Mouse (Mus musculus) heart, adult 2 months (tissue): ENCODE measurements at regions not wholly inside any gene's neighbourhood (a gene's known extent, or its start where the extent isn't known, plus 50 kb on each side); places are given as distances from the start of the nearest gene placed in this dataset.

ENCODE experiments used
- DNase-seq, 2 experiments: peaks; one replicate each; pipeline ENCODE4 v3.0.0; 2021
- H3K27ac ChIP-seq: fragments of 200-600 bp; 2 replicates; pipeline ENCODE4 v1.8.1; 2022
- H3K27me3 ChIP-seq: fragments of 200-500 bp; 2 replicates; pipeline ENCODE4 v1.6.1; 2012; ENCODE audit warnings: mild to moderate bottlenecking, low read length, inconsistent platforms, mixed read lengths; ENCODE audit not compliant: control insufficient read depth, insufficient read depth
- H3K36me3 ChIP-seq: fragments of 200-500 bp; 2 replicates; pipeline ENCODE4 v1.6.1; 2012; ENCODE audit warnings: low read length, inconsistent platforms; ENCODE audit not compliant: control insufficient read depth, insufficient read depth
- H3K4me1 ChIP-seq: fragments of 200-500 bp; 2 replicates; pipeline ENCODE4 v1.6.1; 2011; ENCODE audit warnings: low read length; ENCODE audit not compliant: control insufficient read depth, insufficient read depth
- H3K4me3 ChIP-seq: fragments of 200-600 bp; 2 replicates; pipeline ENCODE4 v1.8.1; 2022
- H3K79me2 ChIP-seq: fragments of 200-500 bp; replicated peaks from 2 replicates; pipeline ENCODE4 v1.6.1; 2012; ENCODE audit warnings: mild to moderate bottlenecking, inconsistent platforms, low read length, moderate library complexity, mixed read lengths; ENCODE audit not compliant: control insufficient read depth, insufficient read depth
- H3K9ac ChIP-seq: fragments of 200-500 bp; 2 replicates; pipeline ENCODE4 v1.6.1; 2012; ENCODE audit warnings: low read depth, mild to moderate bottlenecking, control low read depth, inconsistent platforms, low read length, mixed read lengths
- CTCF ChIP-seq: fragments of 200-600 bp; IDR thresholded peaks from 2 replicates; pipeline ENCODE4 v1.8.1; 2022; ENCODE audit warnings: antibody characterized with exemption, mild to moderate bottlenecking, moderate library complexity
- EP300 ChIP-seq: fragments of 200-500 bp; IDR thresholded peaks from 2 replicates; pipeline ENCODE4 v1.6.1; 2011; ENCODE audit warnings: low read depth, low read length, control low read depth; ENCODE audit not compliant: insufficient read depth
- POLR2A ChIP-seq: fragments of 200-500 bp; IDR thresholded peaks from 2 replicates; pipeline ENCODE4 v1.6.1; 2011; ENCODE audit warnings: mild to moderate bottlenecking, low read depth, low read length, control low read depth; ENCODE audit not compliant: insufficient read depth
- WGBS: fragments of 180-500 bp; shearing (Covaris S2); methylation state at CpG from one replicate; pipeline ENCODE4 v1.1.7; 2018; 5-methylcytosine and 5-hydroxymethylcytosine counted together
- intact Hi-C: fragments of 180-260 bp; cut with DNase I; formaldehyde crosslinking; loops from one replicate; pipeline ENCODE4 v1.15.1; 2025

DNA sequence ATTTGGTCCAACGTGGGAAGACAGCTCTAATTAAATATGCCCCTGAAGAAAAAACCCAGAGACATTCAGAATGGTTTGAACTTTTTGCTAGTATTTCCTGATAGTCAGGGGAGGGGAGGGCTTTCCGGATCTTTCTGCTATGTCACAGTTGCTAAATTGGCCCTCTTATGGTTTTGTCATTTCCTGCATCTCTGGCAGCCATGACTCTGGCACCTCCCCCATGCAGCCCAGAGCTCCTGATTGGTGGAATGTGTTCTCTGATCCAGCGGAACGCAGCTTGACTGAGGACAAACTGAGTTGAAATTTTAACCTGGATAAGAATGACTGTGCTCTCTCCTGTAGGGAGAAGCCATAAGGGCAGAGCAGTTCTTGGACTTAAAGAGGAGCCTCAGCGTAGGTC lies 150.4 kb upstream of the Emcn start:
- no peaks in the 10 kb centered on the region for H3K36me3 ChIP-seq
- no peak overlapping the region for H3K4me3 ChIP-seq
- no peaks in the 10 kb centered on the region for H3K27me3 ChIP-seq
- WGBS, result 48% methylated on average over 5 of the region's 5 CpGs
- DNase-seq, result no peak
- no peaks in the 10 kb centered on the region for H3K4me1 ChIP-seq
- no peak for TF ChIP-seq CTCF
- no peak for TF ChIP-seq EP300
- no peak for TF ChIP-seq POLR2A
- no peak overlapping the region for H3K9ac ChIP-seq
- no peaks in the 10 kb centered on the region for H3K79me2 ChIP-seq
- no peak overlapping the region for H3K27ac ChIP-seq
- intact Hi-C loops, result no loop called here

DNA sequence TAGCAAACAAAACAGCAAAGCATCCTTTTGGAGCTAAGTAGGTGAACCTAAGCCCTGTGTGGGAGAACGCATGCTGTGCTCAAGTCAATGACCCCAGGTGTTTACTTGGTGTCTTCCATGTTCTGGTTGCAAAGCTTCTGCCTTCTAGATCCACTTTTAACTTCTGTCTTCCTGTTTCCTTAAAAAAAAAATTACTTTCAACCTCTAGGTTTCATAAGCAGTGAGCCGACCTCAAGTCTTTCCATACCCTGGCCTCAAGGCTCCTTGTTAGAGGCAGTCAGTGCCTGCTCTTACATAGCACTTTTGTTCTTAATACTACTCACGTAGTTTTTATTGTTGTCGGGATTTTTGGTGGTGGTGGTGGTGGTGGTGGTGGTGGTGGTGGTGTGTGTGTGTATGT lies 149.9 kb upstream of the Emcn start:
- no peak for TF ChIP-seq EP300
- no peak for TF ChIP-seq CTCF
- no peak for TF ChIP-seq POLR2A
- Histone ChIP-seq H3K9ac (no peak overlapping the region), H3K27me3 (no peaks in the 10 kb centered on the region), H3K36me3 (no peaks in the 10 kb centered on the region), H3K4me3 (no peak overlapping the region), H3K79me2 (no peaks in the 10 kb centered on the region), H3K4me1 (no peaks in the 10 kb centered on the region), H3K27ac (no peak overlapping the region)
- 90% methylated on average over 4 of the region's 4 CpGs for WGBS
- DNase-seq, result no peak
- intact Hi-C loops, result no loop called here

DNA sequence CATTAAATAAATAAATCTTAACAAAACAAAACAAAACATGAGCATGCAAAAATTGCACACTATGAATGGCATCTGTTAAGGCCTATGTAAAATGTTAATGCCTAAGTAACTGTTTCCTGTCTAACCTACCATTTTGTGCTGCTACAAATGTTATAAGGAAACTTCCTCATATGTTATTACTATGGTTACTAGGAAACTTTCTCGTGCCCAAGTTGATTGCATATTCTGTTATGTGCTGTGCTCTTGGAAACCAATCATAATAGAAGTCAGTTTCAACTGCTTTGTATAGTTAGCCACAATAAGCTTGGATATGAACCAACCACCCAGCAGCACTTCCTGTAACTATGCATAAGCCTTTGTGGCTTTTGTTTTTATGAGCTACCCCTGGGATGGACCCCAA lies 147.0 kb upstream of the Emcn start:
- no peaks in the 10 kb centered on the region for H3K79me2 ChIP-seq
- H3K9ac ChIP-seq, result no peak overlapping the region
- intact Hi-C loops, result no loop called here
- H3K4me3 ChIP-seq, result no peak overlapping the region
- no peaks in the 10 kb centered on the region for H3K36me3 ChIP-seq
- DNase-seq, result no peak
- H3K4me1 ChIP-seq, result no peaks in the 10 kb centered on the region
- H3K27ac ChIP-seq, result no peak overlapping the region
- WGBS, result 32% methylated on average over 1 of the region's 1 CpGs
- no peaks in the 10 kb centered on the region for H3K27me3 ChIP-seq
- TF ChIP-seq POLR2A, result no peak

DNA sequence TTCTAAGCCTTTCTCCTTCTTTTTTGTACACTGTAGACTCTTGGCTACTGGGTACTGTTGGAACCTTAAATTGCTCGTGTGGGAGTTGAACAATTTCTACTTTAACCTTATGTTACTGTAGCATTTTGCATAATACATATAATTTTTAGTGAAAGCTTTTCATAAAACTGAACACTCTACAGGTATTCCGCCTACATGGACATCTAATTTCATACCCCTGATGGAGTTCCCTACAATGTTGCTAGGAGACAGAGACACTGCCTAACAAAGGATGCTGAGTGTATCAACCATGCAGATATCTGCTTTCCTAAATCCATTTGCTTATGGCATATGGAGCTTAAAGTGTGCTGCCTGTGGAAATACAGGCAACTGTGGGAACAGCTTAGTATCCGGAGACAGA lies 129.2 kb upstream of the Emcn start:
- Histone ChIP-seq H3K27me3 (no peaks in the 10 kb centered on the region), H3K79me2 (no peaks in the 10 kb centered on the region), H3K4me3 (no peak overlapping the region), H3K9ac (no peak overlapping the region), H3K36me3 (no peaks in the 10 kb centered on the region), H3K4me1 (peaks cover 2% of the 10 kb centered on the region; the same call in 1 of the 2 replicates), H3K27ac (no peak overlapping the region)
- intact Hi-C loops, result no loop called here
- DNase-seq, result no peak
- 87% methylated on average over 3 of the region's 3 CpGs for WGBS
- no peak for TF ChIP-seq POLR2A
- TF ChIP-seq EP300, result no peak
- no peak for TF ChIP-seq CTCF

DNA sequence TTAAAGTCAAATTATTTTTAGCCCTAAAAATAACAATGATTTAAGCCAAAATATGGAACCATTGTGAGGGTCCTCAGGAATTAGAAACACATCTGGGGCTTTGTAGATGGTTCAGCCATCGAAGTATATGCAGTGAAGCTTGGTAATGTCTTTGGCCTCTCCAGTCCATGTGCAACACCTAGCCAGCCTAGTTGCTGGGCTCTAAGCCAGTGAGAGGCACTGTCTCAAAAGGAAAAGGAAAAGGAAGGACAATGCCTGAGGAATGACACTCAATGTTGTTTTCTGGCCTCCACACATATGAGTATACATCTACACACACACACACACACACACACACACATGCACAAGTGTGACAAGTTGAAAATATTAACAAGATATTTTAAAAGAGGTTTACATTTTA lies 124.8 kb upstream of the Emcn start:
- WGBS, result 58% methylated on average over 1 of the region's 1 CpGs
- TF ChIP-seq EP300 (no peak), POLR2A (no peak), CTCF (no peak)

DNA sequence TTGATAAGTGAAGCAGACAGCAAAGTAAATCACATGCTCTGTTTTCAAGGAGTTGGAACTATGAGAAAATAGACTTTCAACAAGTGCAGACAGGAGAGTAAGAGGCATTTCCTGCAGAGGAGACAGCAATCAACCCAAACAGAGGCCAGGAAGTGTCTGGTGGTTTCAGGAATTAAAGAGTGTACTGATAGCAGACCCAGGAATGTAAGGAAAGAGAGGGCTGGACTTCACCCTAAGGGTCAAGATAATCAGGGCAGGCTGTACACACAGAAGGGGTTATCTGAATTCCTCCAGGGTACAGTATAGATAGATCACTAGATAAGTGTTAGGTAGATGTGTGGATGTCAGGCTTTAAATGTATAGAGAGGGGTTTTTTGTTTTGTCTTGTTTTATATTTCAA lies 123.6 kb upstream of the Emcn start:
- H3K4me1 ChIP-seq, result peaks cover 2% of the 10 kb centered on the region; the same call in 1 of the 2 replicates
- no peaks in the 10 kb centered on the region for H3K79me2 ChIP-seq
- H3K4me3 ChIP-seq, result no peak overlapping the region
- H3K9ac ChIP-seq, result no peak overlapping the region
- H3K27me3 ChIP-seq, result no peaks in the 10 kb centered on the region
- TF ChIP-seq POLR2A (no peak), CTCF (no peak), EP300 (no peak)
- intact Hi-C loops, result no loop called here
- no peak overlapping the region for H3K27ac ChIP-seq
- H3K36me3 ChIP-seq, result no peaks in the 10 kb centered on the region
- no peak for DNase-seq

More for the DNA sequence above, 124.8 kb upstream of the Emcn start:
- no peaks in the 10 kb centered on the region for H3K27me3 ChIP-seq
- no peaks in the 10 kb centered on the region for H3K79me2 ChIP-seq
- H3K4me1 ChIP-seq, result peaks cover 2% of the 10 kb centered on the region; the same call in 1 of the 2 replicates
- no peak overlapping the region for H3K9ac ChIP-seq
- H3K4me3 ChIP-seq, result no peak overlapping the region
- no peaks in the 10 kb centered on the region for H3K36me3 ChIP-seq
- no peak for DNase-seq
- intact Hi-C loops, result no loop called here
- no peak overlapping the region for H3K27ac ChIP-seq

DNA sequence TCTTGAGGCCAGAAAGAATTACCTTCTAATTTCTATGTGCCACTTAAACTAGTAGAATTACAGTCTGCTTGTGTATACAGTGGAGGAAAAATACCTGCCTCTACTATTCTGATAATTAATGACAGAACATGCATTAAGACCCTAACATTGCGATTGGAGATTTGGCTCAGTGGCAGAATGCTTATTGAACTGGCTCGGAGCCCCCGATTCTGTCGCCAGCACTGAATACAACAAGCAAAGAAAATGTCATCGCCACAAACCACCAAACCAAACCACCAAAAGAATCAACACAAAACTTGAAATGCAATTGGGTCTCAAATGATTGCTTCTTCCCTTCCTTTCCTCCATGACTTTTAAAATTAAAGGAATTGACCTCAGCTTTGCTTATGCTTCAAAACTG lies 122.9 kb upstream of the Emcn start:
- no peak for DNase-seq
- Histone ChIP-seq H3K27ac (no peak overlapping the region), H3K79me2 (no peaks in the 10 kb centered on the region), H3K27me3 (no peaks in the 10 kb centered on the region), H3K4me1 (peaks cover 2% of the 10 kb centered on the region; the same call in 1 of the 2 replicates), H3K36me3 (no peaks in the 10 kb centered on the region), H3K9ac (no peak overlapping the region), H3K4me3 (no peak overlapping the region)
- 96% methylated on average over 5 of the region's 5 CpGs for WGBS
- intact Hi-C loops, result no loop called here
- no peak for TF ChIP-seq CTCF
